Mouse (Mus musculus) megakaryocyte, embryonic 14.5 days (primary cell): ENCODE measurements around the gene Gm13691.

Experiments used
- FLI1 ChIP-seq: IDR thresholded peaks from 2 replicates; pipeline ENCODE4 v1.6.1; 2012; ENCODE audit warnings: low read length, inconsistent platforms, mixed read lengths
- GATA1 ChIP-seq: IDR thresholded peaks from 3 replicates; pipeline ENCODE4 v1.6.1; 2012; ENCODE audit warnings: mixed read lengths, low read length, inconsistent platforms, borderline replicate concordance

- no peak for TF ChIP-seq GATA1
- TF ChIP-seq FLI1: no peak
Observed at GRCm38 (mm10) chr2:84023319-84023718, 33.0 kb downstream of the Gm13691 start.
